Mouse (Mus musculus) ES-Bruce4 (cell line): ENCODE data around the gene Lyst.

ENCODE experiments used
- CTCF ChIP-seq: IDR thresholded peaks from one replicate; pipeline ENCODE4 v1.8.1; 2011; ENCODE audit warnings: low read depth, low read length
- EP300 ChIP-seq: IDR thresholded peaks from 2 replicates; pipeline ENCODE4 v1.6.1; 2011; ENCODE audit warnings: low read depth, low read length; ENCODE audit not compliant: insufficient read depth
- POLR2A ChIP-seq: IDR thresholded peaks from one replicate; pipeline ENCODE4 v1.8.1; 2011; ENCODE audit warnings: low read length; ENCODE audit not compliant: insufficient read depth

GRCm38 (mm10) chr13:13723293-13723692 lies 133.1 kb downstream of the Lyst start:
- TF ChIP-seq CTCF: no peak
- no peak for TF ChIP-seq EP300
- TF ChIP-seq POLR2A: no peak
